Mouse (Mus musculus) v-Abl transformed pro-B cells (cell line): ENCODE data around the gene Nox4.

Experiments
- in situ Hi-C, 2 experiments: fragments of 400-800 bp; cut with MboI; formaldehyde crosslinking; loops; one replicate each; pipeline ENCODE4 v1.15.1; 2025; ENCODE audit not compliant: unreplicated experiment in 2 of 2

The Nox4 gene

DNA sequence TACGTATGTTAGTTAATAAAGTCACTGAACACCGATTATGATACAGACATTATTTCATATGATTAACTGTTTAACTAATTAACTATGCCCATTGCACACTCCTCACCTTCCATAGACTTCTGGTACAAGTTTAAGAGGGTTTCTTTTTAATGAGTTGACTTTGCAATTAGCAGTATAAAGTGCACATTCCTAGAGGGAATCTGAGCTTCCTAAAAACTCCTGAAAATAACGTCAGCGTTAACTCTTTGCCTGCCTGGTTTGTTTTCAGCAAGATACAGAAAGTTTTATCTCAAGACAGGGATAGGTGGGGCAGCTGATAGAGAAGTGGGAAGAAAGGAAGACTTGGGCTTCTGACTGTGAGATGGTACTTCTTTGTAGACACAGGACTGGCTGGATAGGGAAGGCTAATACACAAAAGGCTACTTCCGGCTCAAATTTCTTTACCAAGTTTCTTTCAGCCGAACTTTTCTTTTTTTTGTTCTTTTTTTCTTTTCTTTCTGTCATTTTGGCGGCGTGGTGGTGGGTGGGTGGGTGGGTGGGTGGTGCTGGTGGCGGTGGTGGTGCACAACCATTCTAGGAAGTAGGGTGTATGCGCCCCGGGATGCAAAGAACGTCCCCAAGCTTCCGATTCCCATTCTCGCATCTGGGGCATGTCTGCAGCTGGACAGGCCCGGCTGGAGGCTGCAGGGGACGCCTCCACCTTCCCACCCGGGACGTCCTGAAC lies at the start of gene Nox4:
TSS of gene Nox4 (plus strand) at position 241 of the 724 bp plus-strand sequence.
- in situ Hi-C loops: no loop called here

- in situ Hi-C loops: no loop called here
Observed at GRCm38 (mm10) chr7:87204751-87205150, 41.1 kb upstream of the Nox4 start.

GRCm38 (mm10) chr7:87221712-87222111 lies 24.2 kb upstream of the Nox4 start:
- in situ Hi-C loops: no loop called here

DNA sequence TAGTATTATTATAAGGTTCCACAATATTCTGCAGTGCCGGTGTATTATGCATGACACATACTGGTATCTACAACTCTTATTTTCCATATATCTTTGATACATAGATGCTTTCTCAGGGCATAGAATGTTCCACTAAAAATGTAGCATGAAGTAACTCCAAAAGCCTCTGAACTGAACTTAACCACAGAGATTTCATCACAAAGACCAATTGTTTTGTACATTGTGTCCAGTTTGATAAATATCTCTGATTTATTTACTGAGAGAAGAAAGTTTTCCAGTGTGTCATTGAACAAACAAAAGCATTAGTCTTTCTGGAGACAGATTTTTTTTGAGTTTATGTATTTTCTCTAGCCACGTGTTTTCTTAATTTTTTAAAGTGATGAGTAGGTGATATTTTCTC lies 23.1 kb upstream of the Nox4 start:
- in situ Hi-C loops: no loop called here

- in situ Hi-C loops: no loop called here
Observed at GRCm38 (mm10) chr7:87225617-87226016, 20.3 kb upstream of the Nox4 start.

- in situ Hi-C loops: no loop called here
Observed at GRCm38 (mm10) chr7:87227051-87227948, 18.6 kb upstream of the Nox4 start.

DNA sequence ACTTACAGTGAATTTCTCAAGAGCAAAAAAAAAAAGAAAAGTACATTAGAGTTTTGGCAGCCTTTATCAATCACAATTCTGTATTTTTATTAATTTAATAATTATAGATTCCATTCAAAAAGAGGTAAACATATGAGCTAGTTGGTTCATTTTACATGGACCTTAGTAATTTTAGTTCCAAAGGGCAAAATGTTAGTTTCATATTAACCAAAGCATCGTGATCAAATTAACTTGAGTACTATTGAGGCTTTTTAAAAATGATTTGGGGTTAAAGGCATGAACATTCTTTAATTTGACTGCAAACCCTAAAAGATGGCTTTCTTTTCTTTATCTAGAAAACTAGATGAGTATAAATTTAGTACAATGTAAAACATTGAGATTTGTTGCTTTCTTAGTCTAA lies 16.4 kb upstream of the Nox4 start:
- in situ Hi-C loops: no loop called here

DNA sequence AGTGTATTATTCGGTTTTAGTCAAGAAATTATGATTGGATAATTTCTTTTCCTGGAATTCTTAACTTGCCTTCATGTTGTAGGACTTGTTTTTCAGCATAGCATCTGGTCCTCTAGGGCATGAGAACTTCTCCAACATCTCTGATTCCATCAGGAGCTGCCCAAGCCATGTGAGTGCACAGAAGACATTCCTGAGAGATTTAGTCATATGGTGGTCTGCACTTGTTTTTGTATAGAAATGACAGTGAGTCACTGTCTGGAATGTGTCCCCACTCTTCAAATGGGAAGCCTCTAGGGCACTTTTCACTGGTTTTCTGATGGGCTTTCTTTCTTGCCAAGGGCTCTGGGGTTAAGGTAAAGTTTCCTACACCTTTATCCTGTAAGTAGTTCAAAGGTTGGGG lies 4.8 kb upstream of the Nox4 start:
- in situ Hi-C loops: no loop called here

DNA sequence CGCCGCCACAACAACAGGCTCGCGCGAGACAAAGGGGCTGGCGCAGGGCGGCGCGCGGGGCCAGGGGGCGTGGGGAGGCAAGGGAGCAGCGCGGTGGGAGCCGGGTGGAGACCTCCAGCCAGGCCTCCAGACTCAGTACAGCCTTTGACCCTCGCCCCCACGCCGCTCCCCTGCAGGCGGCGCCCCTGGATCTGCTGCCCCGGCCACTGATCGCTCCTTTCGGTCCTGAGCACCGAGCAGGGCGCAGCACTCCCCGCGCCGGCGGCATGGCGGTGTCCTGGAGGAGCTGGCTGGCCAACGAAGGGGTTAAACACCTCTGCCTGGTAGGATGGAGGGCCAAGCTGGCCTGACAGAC lies 661 bp downstream of the Nox4 start:
- in situ Hi-C loops: no loop called here

GRCm38 (mm10) chr7:87246940-87247339 lies 1.0 kb downstream of the Nox4 start:
- in situ Hi-C loops: no loop called here

GRCm38 (mm10) chr7:87247926-87248325 lies 2.0 kb downstream of the Nox4 start:
- in situ Hi-C loops: no loop called here

DNA sequence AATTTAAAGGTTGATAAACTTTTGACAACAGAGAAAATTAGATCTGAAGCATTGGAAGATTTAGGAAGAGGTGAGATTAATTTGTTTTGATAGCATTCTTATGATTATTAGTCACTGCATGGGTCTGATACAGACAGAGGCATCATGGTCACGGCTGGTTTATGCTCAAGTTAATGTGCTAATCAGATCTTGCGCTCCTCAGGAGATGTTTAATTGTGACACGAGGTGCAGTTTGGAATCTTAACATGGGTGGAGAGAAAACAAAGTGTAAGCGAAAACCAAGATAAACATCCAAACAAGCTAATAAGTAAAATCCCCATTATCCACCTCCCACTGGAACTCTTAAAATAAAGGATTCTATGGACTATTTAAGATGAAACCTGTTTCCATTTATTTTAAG lies 6.2 kb downstream of the Nox4 start:
- in situ Hi-C loops: no loop called here

DNA sequence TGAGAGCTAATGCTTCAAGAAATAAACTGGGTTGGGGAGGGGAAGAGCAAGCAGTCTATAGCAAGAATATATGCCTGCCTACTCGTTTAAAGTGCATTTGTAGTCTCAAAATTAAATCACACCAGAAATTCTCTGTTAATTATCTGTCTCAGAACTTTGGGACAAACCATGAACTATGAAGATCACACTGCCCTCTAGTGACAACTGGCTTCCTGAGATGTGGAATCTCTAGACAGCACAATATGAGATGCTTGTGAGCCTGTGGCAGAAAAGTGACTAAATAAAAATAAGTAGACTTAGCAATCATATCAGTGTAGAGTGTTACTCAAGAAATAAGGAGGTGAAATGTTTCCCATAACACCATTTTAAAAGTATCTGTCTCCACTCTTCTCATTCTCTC lies 31.3 kb downstream of the Nox4 start:
- in situ Hi-C loops: no loop called here

DNA sequence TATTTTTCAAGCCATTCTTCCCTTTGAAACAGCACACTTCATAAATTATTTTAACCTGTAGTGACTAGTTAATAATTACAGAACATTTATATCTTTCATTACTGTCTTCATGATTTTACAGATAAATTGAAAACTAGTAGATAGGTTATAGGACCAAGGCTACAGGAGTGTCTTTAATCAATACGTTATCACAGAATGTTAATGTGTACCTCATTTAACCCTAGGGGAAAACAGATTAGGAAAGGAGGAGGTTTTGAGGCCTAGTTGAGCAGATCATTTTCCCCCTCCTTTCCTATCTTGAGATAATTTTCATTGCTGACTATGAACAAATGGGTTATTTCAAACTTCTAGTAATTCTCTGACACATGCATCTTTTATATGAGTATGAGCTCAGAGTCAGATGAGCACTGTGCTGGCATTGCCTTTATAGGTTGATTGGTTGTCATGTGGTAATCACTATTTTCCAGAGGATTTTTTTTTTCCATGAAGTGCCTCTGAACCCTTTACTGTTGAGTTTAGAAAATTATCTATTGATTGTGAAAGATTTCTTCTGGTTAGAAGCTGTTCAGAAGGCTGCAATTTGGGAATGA lies 57.9 kb downstream of the Nox4 start:
- in situ Hi-C loops: no loop called here

- in situ Hi-C loops: no loop called here
Observed at GRCm38 (mm10) chr7:87321571-87321970, 75.7 kb downstream of the Nox4 start.

GRCm38 (mm10) chr7:87322085-87322484 lies 76.2 kb downstream of the Nox4 start:
- in situ Hi-C loops: no loop called here

- in situ Hi-C loops: no loop called here
Observed at GRCm38 (mm10) chr7:87330782-87331558, 85.1 kb downstream of the Nox4 start.

DNA sequence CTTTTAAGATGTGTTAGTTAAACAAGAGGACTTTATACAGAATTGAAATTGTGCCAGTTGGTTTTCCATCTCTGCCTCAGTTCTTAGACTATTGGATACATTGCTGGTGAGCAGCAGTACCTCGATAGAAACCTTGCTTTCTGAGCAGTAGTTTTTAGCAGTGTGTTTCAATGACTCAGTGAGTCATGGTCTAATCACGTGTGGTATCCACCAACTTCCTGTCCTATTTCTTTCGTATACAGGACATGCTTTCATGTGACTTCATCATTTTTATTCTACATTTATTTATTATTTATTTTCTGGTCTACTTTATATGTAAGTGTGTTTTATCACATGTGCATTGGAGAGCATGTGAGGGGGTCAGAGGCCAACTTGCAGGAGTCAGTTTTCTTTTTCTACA lies 99.7 kb downstream of the Nox4 start:
- in situ Hi-C loops: no loop called here

DNA sequence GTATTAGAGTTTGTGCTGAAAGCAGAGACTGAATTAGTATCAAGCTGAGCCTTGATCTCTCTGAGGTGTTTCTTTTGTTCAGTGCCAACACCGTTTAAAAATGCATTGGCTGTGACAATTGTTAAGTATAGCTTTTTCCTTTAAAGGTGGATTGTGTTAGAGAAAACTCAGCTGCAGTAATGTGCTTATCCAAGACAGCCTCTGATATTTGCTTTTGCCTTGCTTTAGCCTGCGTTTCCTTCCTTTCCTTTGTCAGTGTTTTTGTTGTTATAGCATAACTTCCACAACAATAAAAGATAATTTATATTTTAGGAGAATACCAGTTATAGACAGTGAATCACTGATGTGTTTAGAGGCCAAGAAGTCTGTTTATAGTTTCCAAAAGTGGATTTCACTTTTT lies 106.9 kb downstream of the Nox4 start:
- in situ Hi-C loops: no loop called here

- in situ Hi-C loops: no loop called here
Observed at GRCm38 (mm10) chr7:87367834-87368233, 121.9 kb downstream of the Nox4 start.

GRCm38 (mm10) chr7:87369131-87369530 lies 123.2 kb downstream of the Nox4 start:
- in situ Hi-C loops: no loop called here
